Mouse (Mus musculus) heart, embryonic 15.5 days (tissue): ENCODE results near the gene Hsd17b14. TPM values are rescaled to one million over a fixed set of nuclear protein-coding genes. Genes with fewer than 3 reads are reported as not detected.

Experiments
- ATAC-seq: fragments of 200-750 bp; cut with Nextera tagmentation; replicated peaks from 2 replicates; pipeline ENCODE4 v1.8.0; 2017; ENCODE audit warnings: low read depth, moderate TSS enrichment; ENCODE audit not compliant: insufficient number of reproducible peaks, insufficient read depth, low FRiP score
- H3K27ac ChIP-seq: fragments of 300-500 bp; sonication (generic); 2 replicates; pipeline ENCODE4 v1.5.1; 2015; ENCODE audit warnings: mild to moderate bottlenecking, inconsistent platforms
- H3K27me3 ChIP-seq: fragments of 300-500 bp; sonication (generic); 2 replicates; pipeline ENCODE4 v1.6.1; 2015; ENCODE audit warnings: inconsistent platforms
- H3K36me3 ChIP-seq: fragments of 300-500 bp; sonication (generic); 2 replicates; pipeline ENCODE4 v1.6.1; 2015; ENCODE audit warnings: mild to moderate bottlenecking, inconsistent platforms
- H3K4me1 ChIP-seq: fragments of 300-500 bp; sonication (generic); replicated peaks from 2 replicates; pipeline ENCODE4 v1.6.1; 2015; ENCODE audit warnings: inconsistent platforms
- H3K4me2 ChIP-seq: fragments of 300-500 bp; sonication (generic); 2 replicates; pipeline ENCODE4 v1.6.1; 2015; ENCODE audit warnings: inconsistent platforms, mild to moderate bottlenecking, moderate library complexity
- H3K4me3 ChIP-seq: fragments of 300-500 bp; sonication (generic); 2 replicates; pipeline ENCODE4 v1.5.1; 2015; ENCODE audit warnings: mild to moderate bottlenecking, inconsistent platforms
- H3K9ac ChIP-seq: fragments of 300-500 bp; sonication (generic); 2 replicates; pipeline ENCODE4 v1.6.1; 2015; ENCODE audit warnings: mild to moderate bottlenecking, inconsistent platforms
- H3K9me3 ChIP-seq: fragments of 300-500 bp; sonication (generic); replicated peaks from 2 replicates; pipeline ENCODE4 v1.6.1; 2016; ENCODE audit warnings: inconsistent platforms
- WGBS: fragments of 180-500 bp; shearing (Covaris S2); methylation state at CpG from one replicate; pipeline ENCODE4 v1.1.7; 2015; ENCODE audit warnings: mixed read lengths; 5-methylcytosine and 5-hydroxymethylcytosine counted together
- polyA plus RNA-seq: library from polyadenylated mRNA; unstranded; fragments of >200 nt; fragmentation: Nextera tagmentation; extraction: Ambion mirVana; gene quantifications from 2 replicates; pipeline ENCODE4 v1.2.1, GENCODE M21; 2015

Gene Hsd17b14
- polyA plus RNA-seq, 1 experiment from 2014 or later, result 0.24 TPM

- no peaks in the 10 kb centered on the region for H3K36me3 ChIP-seq
- no peak overlapping the region for H3K27ac ChIP-seq
- WGBS, result 91% methylated on average over 2 of the region's 2 CpGs
- H3K4me1 ChIP-seq, result no peaks in the 10 kb centered on the region
- H3K4me2 ChIP-seq, result no peak overlapping the region
- H3K9me3 ChIP-seq, result no peaks in the 10 kb centered on the region
- H3K9ac ChIP-seq, result no peak overlapping the region
- no peak overlapping the region for H3K4me3 ChIP-seq
- no peaks in the 10 kb centered on the region for H3K27me3 ChIP-seq
- ATAC-seq, result no peak
Measured at GRCm38 (mm10) chr7:45553990-45554389, 703 bp upstream of the Hsd17b14 start.

- no peaks in the 10 kb centered on the region for H3K27me3 ChIP-seq
- H3K9me3 ChIP-seq, result no peaks in the 10 kb centered on the region
- no peak overlapping the region for H3K4me2 ChIP-seq
- H3K27ac ChIP-seq, result no peak overlapping the region
- no peak overlapping the region for H3K4me3 ChIP-seq
- no peak overlapping the region for H3K9ac ChIP-seq
- 20% methylated on average over 8 of the region's 8 CpGs for WGBS
- ATAC-seq, result no peak
- H3K4me1 ChIP-seq, result no peaks in the 10 kb centered on the region
- no peaks in the 10 kb centered on the region for H3K36me3 ChIP-seq
Measured at GRCm38 (mm10) chr7:45555787-45556186, 1.1 kb downstream of the Hsd17b14 start.

GRCm38 (mm10) chr7:45558907-45559306 is 4.2 kb downstream of the Hsd17b14 start:
- Histone ChIP-seq H3K27ac (no peak overlapping the region), H3K27me3 (no peaks in the 10 kb centered on the region), H3K4me2 (no peak overlapping the region), H3K4me3 (no peak overlapping the region), H3K9ac (no peak overlapping the region), H3K36me3 (no peaks in the 10 kb centered on the region), H3K9me3 (no peaks in the 10 kb centered on the region), H3K4me1 (peaks cover 13% of the 10 kb centered on the region)
- 43% methylated on average over 6 of the region's 6 CpGs for WGBS
- no peak for ATAC-seq

GRCm38 (mm10) chr7:45560241-45560640 is 5.5 kb downstream of the Hsd17b14 start:
- Histone ChIP-seq H3K36me3 (no peaks in the 10 kb centered on the region), H3K4me2 (no peak overlapping the region), H3K9ac (no peak overlapping the region), H3K4me3 (no peak overlapping the region), H3K27ac (no peak overlapping the region), H3K27me3 (no peaks in the 10 kb centered on the region), H3K4me1 (peaks cover 13% of the 10 kb centered on the region), H3K9me3 (no peaks in the 10 kb centered on the region)
- 82% methylated on average over 7 of the region's 7 CpGs for WGBS
- ATAC-seq, result no peak

GRCm38 (mm10) chr7:45560843-45561623 is 6.3 kb downstream of the Hsd17b14 start:
- no peak overlapping the region for H3K27ac ChIP-seq
- ATAC-seq, result peak; percentile 45; the same call in 1 of the 2 replicates
- no peaks in the 10 kb centered on the region for H3K27me3 ChIP-seq
- no peak overlapping the region for H3K9ac ChIP-seq
- H3K36me3 ChIP-seq, result no peaks in the 10 kb centered on the region
- 19% methylated on average over 17 of the region's 17 CpGs for WGBS
- H3K4me3 ChIP-seq, result no peak overlapping the region
- H3K4me2 ChIP-seq, result peak overlapping the region; percentile 29; the same call in 1 of the 2 replicates
- no peaks in the 10 kb centered on the region for H3K9me3 ChIP-seq
- peaks cover 13% of the 10 kb centered on the region for H3K4me1 ChIP-seq

- no peak overlapping the region for H3K27ac ChIP-seq
- no peaks in the 10 kb centered on the region for H3K27me3 ChIP-seq
- H3K36me3 ChIP-seq, result no peaks in the 10 kb centered on the region
- ATAC-seq, result no peak; the same call in 1 of the 2 replicates
- H3K9me3 ChIP-seq, result no peaks in the 10 kb centered on the region
- 47% methylated on average over 12 of the region's 12 CpGs for WGBS
- peak overlapping the region; percentile 29 for H3K4me2 ChIP-seq
- H3K4me1 ChIP-seq, result peaks cover 13% of the 10 kb centered on the region
- H3K9ac ChIP-seq, result no peak overlapping the region
- no peak overlapping the region for H3K4me3 ChIP-seq
Measured at GRCm38 (mm10) chr7:45561624-45562520, 7.2 kb downstream of the Hsd17b14 start.

GRCm38 (mm10) chr7:45564811-45565210 is 10.1 kb downstream of the Hsd17b14 start:
- Histone ChIP-seq H3K4me1 (peaks cover 28% of the 10 kb centered on the region), H3K36me3 (no peaks in the 10 kb centered on the region), H3K9me3 (no peaks in the 10 kb centered on the region), H3K27me3 (no peaks in the 10 kb centered on the region), H3K27ac (no peak overlapping the region), H3K4me2 (no peak overlapping the region), H3K4me3 (no peak overlapping the region), H3K9ac (no peak overlapping the region)
- ATAC-seq, result no peak
- 75% methylated on average over 2 of the region's 2 CpGs for WGBS

GRCm38 (mm10) chr7:45565446-45565845 is 10.8 kb downstream of the Hsd17b14 start:
- Histone ChIP-seq H3K36me3 (no peaks in the 10 kb centered on the region), H3K9me3 (no peaks in the 10 kb centered on the region), H3K4me1 (peaks cover 30% of the 10 kb centered on the region), H3K4me2 (no peak overlapping the region), H3K27ac (no peak overlapping the region), H3K4me3 (no peak overlapping the region), H3K9ac (no peak overlapping the region), H3K27me3 (no peaks in the 10 kb centered on the region)
- ATAC-seq, result no peak
- 86% methylated on average over 9 of the region's 9 CpGs for WGBS

GRCm38 (mm10) chr7:45567112-45567779 is 12.6 kb downstream of the Hsd17b14 start:
- Histone ChIP-seq H3K4me2 (peak overlapping the region; percentile 75), H3K9me3 (no peaks in the 10 kb centered on the region), H3K36me3 (no peaks in the 10 kb centered on the region), H3K27me3 (no peaks in the 10 kb centered on the region), H3K4me1 (peaks cover 31% of the 10 kb centered on the region), H3K9ac (peak overlapping the region; percentile 51; the same call in 1 of the 2 replicates), H3K4me3 (0 out of 2 replicates have a peak overlapping the region, but pooled peaks have one; percentile 52), H3K27ac (peak overlapping the region; percentile 88)
- ATAC-seq, result no peak
- WGBS, result 65% methylated on average over 8 of the region's 8 CpGs

GRCm38 (mm10) chr7:45567780-45568516 is 13.3 kb downstream of the Hsd17b14 start:
- H3K9ac ChIP-seq, result peak overlapping the region; percentile 51
- peak overlapping the region; percentile 52 for H3K4me3 ChIP-seq
- no peaks in the 10 kb centered on the region for H3K27me3 ChIP-seq
- H3K4me2 ChIP-seq, result peak overlapping the region; percentile 75
- H3K27ac ChIP-seq, result peak overlapping the region; percentile 88
- WGBS, result under 1% methylated on average over 24 of the region's 24 CpGs
- peak; percentile 95 for ATAC-seq
- no peaks in the 10 kb centered on the region for H3K36me3 ChIP-seq
- peaks cover 30% of the 10 kb centered on the region for H3K4me1 ChIP-seq
- no peaks in the 10 kb centered on the region for H3K9me3 ChIP-seq
